Mouse (Mus musculus): Measurements from ENCODE around the gene Bak1. TPM values are rescaled to one million over a fixed set of nuclear protein-coding genes. Genes with fewer than 3 reads are reported as not detected.

The Bak1 gene
- polyA plus RNA-seq, 1 experiment = 14.3 TPM

- H3K27ac ChIP-seq (ENCODE audit: control insufficient read depth, insufficient read depth, low read depth, low read length) = no peak overlapping the region; the same call in 1 of the 2 replicates
Observed at GRCm38 (mm10) chr17:26972107-26972506, 56.7 kb downstream of the Bak1 start.

GRCm38 (mm10) chr17:26971247-26971905 lies 57.4 kb downstream of the Bak1 start:
- no peak for TF ChIP-seq POLR2A (IDR thresholded peaks at IDR 0.05; ENCODE audit: control insufficient read depth, low read depth, low read length)
- no peak for TF ChIP-seq CTCF (IDR thresholded peaks at IDR 0.05; ENCODE audit: control insufficient read depth, insufficient read depth, insufficient replicate concordance, low read depth, low read length)
- H3K4me1 ChIP-seq (ENCODE audit: control insufficient read depth, insufficient read depth, low read length) = peaks cover 16% of the 10 kb centered on the region
- H3K27me3 ChIP-seq (ENCODE audit: control insufficient read depth, insufficient read depth, low read length) = no peaks in the 10 kb centered on the region
- H3K4me3 ChIP-seq (ENCODE audit: control insufficient read depth, low read depth, low read length) = peak overlapping the region; percentile 72
- H3K36me3 ChIP-seq (ENCODE audit: control insufficient read depth, insufficient read depth, low read length) = peaks cover 3% of the 10 kb centered on the region
- H3K27ac ChIP-seq (ENCODE audit: control insufficient read depth, insufficient read depth, low read depth, low read length) = peak overlapping the region; percentile 23; the same call in 1 of the 2 replicates

More at GRCm38 (mm10) chr17:26972107-26972506, 56.7 kb downstream of the Bak1 start:
- peak overlapping the region; percentile 95 for H3K4me3 ChIP-seq (ENCODE audit: control insufficient read depth, low read depth, low read length)
- peaks cover 3% of the 10 kb centered on the region for H3K36me3 ChIP-seq (ENCODE audit: control insufficient read depth, insufficient read depth, low read length)
- peaks cover 16% of the 10 kb centered on the region for H3K4me1 ChIP-seq (ENCODE audit: control insufficient read depth, insufficient read depth, low read length)
- TF ChIP-seq CTCF (IDR thresholded peaks at IDR 0.05; ENCODE audit: control insufficient read depth, insufficient read depth, insufficient replicate concordance, low read depth, low read length) (no peak), POLR2A (IDR thresholded peaks at IDR 0.05; ENCODE audit: control insufficient read depth, low read depth, low read length) (no peak)
- H3K27me3 ChIP-seq (ENCODE audit: control insufficient read depth, insufficient read depth, low read length) = no peaks in the 10 kb centered on the region

GRCm38 (mm10) chr17:26970221-26970620 lies 58.6 kb downstream of the Bak1 start:
- peak overlapping the region; percentile 46; the same call in 1 of the 2 replicates for H3K27ac ChIP-seq (ENCODE audit: control insufficient read depth, insufficient read depth, low read depth, low read length)
- peaks cover 1% of the 10 kb centered on the region; the same call in 1 of the 2 replicates for H3K36me3 ChIP-seq (ENCODE audit: control insufficient read depth, insufficient read depth, low read length)
- H3K4me1 ChIP-seq (ENCODE audit: control insufficient read depth, insufficient read depth, low read length) = peaks cover 16% of the 10 kb centered on the region
- H3K27me3 ChIP-seq (ENCODE audit: control insufficient read depth, insufficient read depth, low read length) = no peaks in the 10 kb centered on the region
- TF ChIP-seq CTCF (IDR thresholded peaks at IDR 0.05; ENCODE audit: control insufficient read depth, insufficient read depth, insufficient replicate concordance, low read depth, low read length) (no peak), POLR2A (IDR thresholded peaks at IDR 0.05; ENCODE audit: control insufficient read depth, low read depth, low read length) (no peak)
- peak overlapping the region; percentile 57 for H3K4me3 ChIP-seq (ENCODE audit: control insufficient read depth, low read depth, low read length)

Other genes with a start within 250 kb of the Bak1 start
- 25.1 and 26.4 TPM in 2 replicates for gene Bnip1, start 247.9 kb downstream of the Bak1 start, polyA plus RNA-seq (2012; rRNA removed)
- not detected in 2 replicates for gene Nkx2-5, start 184.0 kb downstream of the Bak1 start, polyA plus RNA-seq (2012; rRNA removed)
- gene Kifc5b, start 111.9 kb downstream of the Bak1 start, polyA plus RNA-seq (2012; rRNA removed) = 6.5 TPM in 2 replicates
- 132 and 136 TPM in 2 replicates for gene Phf1, start 96.0 kb downstream of the Bak1 start, polyA plus RNA-seq (2012; rRNA removed)
- gene Cuta, start 89.4 kb downstream of the Bak1 start, polyA plus RNA-seq (2012; rRNA removed) = 24.0 and 30.9 TPM in 2 replicates
- 109 and 113 TPM in 2 replicates for gene Syngap1, start 87.8 kb downstream of the Bak1 start, polyA plus RNA-seq (2012; rRNA removed)
- gene Zbtb9, start 55.8 kb downstream of the Bak1 start, polyA plus RNA-seq (2012; rRNA removed) = 9.8 and 11.9 TPM in 2 replicates
- 32.7 and 34.2 TPM in 2 replicates for gene Itpr3, start 28.3 kb upstream of the Bak1 start, polyA plus RNA-seq (2012; rRNA removed)
- 1,024 and 1,028 TPM in 2 replicates for gene Uqcc2, start 104.9 kb upstream of the Bak1 start, polyA plus RNA-seq (2012; rRNA removed)
- 0.05 and 0.06 TPM in 2 replicates for gene Ip6k3, start 138.8 kb upstream of the Bak1 start, polyA plus RNA-seq (2012; rRNA removed)
- 40.5 and 46.0 TPM in 2 replicates for gene Lemd2, start 175.5 kb upstream of the Bak1 start, polyA plus RNA-seq (2012; rRNA removed)

All from testis, adult 2 months (tissue).